18 mouse cellular contexts compared by ENCODE assay signal in genomic region chr16:46566020-46566581, GRCm38 (mm10).
DNase-seq lines count a peak whose midpoint lies in the region; ATAC-seq and TF ChIP-seq lines count a peak whose summit lies in the region.
"Had no signal": no experiment of that assay in that cellular context is flagged by ENCODE, and none has a peak within 500 bp of the region (broad histone marks: within the 10 kb centered on the region; RNA-seq: fewer than 3 reads in every experiment).

No protein-coding gene starts in this region.

- no peak for TF ChIP-seq EP300 in heart, adult 2 months (IDR thresholded peaks at IDR 0.05; ENCODE audit: insufficient read depth, low read depth, low read length)

- peak; percentile 6 to 16 for DNase-seq in left cerebral cortex, adult 18-20 months (ENCODE audit: low spot score in 2 of 2)
- DNase-seq in left cerebral cortex, adult 2 months (ENCODE audit: extremely low spot score in 1 of 2, low spot score in 2 of 2): no peak
- peak; percentile 5 for DNase-seq in right cerebral cortex, postnatal 14 days
- DNase-seq in right cerebral cortex, postnatal 25 days: no peak
- DNase-seq in adrenal gland, adult 8-10 months: peak; percentile 48
- DNase-seq in heart, adult 2 months: no peak
- DNase-seq: cerebellum, adult 11-12 months; kidney, adult 11 months; liver; lung, embryonic 14.5 days; thymus, postnatal 25 days had no signal

- no peaks in the 10 kb centered on the region for H3K36me3 ChIP-seq in heart, adult 2 months (ENCODE audit: control insufficient read depth, insufficient read depth, low read length)
- H3K36me3 ChIP-seq in intestine, postnatal 0 days (ENCODE audit: control insufficient read depth, insufficient read depth): no peaks in the 10 kb centered on the region
- H3K36me3 ChIP-seq: G1E; heart, embryonic 12.5 days had no signal

- no peaks in the 10 kb centered on the region for H3K4me1 ChIP-seq in heart, adult 2 months (ENCODE audit: control insufficient read depth, insufficient read depth, low read length)
- no peaks in the 10 kb centered on the region for H3K4me1 ChIP-seq in intestine, postnatal 0 days (replicated peaks; ENCODE audit: control insufficient read depth, insufficient read depth, low read length)
- H3K4me1 ChIP-seq: forebrain, embryonic 13.5 days; heart, embryonic 12.5 days had no signal

- no peak overlapping the region for H3K9ac ChIP-seq in heart, adult 2 months (ENCODE audit: low read depth, low read length)
- no peak overlapping the region for H3K9ac ChIP-seq in intestine, postnatal 0 days (ENCODE audit: low read depth, low read length)
- H3K9ac ChIP-seq: forebrain, embryonic 13.5 days; heart, embryonic 12.5 days; hindbrain, embryonic 14.5 days; lung, embryonic 14.5 days had no signal

- no peak for TF ChIP-seq CTCF in left cerebral cortex, adult 2 months (IDR thresholded peaks at IDR 0.05)
- TF ChIP-seq CTCF in heart, adult 2 months (IDR thresholded peaks at IDR 0.05): no peak
- TF ChIP-seq CTCF in intestine, postnatal 0 days (IDR thresholded peaks at IDR 0.05; ENCODE audit: low read depth): no peak

- TF ChIP-seq POLR2A in heart, adult 2 months (IDR thresholded peaks at IDR 0.05; ENCODE audit: insufficient read depth, low read depth, low read length): no peak

- H3K79me2 ChIP-seq in heart, adult 2 months (replicated peaks; ENCODE audit: control insufficient read depth, insufficient read depth, low read length): no peaks in the 10 kb centered on the region

- intact Hi-C loops in left cerebral cortex, adult 2 months (cut with DNase I): no loop called here
- intact Hi-C loops in heart, adult 2 months (cut with DNase I): no loop called here

- no peak overlapping the region for H3K4me2 ChIP-seq in intestine, postnatal 0 days (replicated peaks; ENCODE audit: low read depth)
- H3K4me2 ChIP-seq: forebrain, embryonic 13.5 days; heart, embryonic 12.5 days; hindbrain, embryonic 14.5 days; lung, embryonic 14.5 days had no signal

- no peaks in the 10 kb centered on the region for H3K9me3 ChIP-seq in intestine, postnatal 0 days (ENCODE audit: control insufficient read depth)
- H3K9me3 ChIP-seq: forebrain, embryonic 13.5 days; heart, embryonic 12.5 days had no signal

- no peaks in the 10 kb centered on the region for H3K27me3 ChIP-seq in heart, adult 2 months (ENCODE audit: control insufficient read depth, insufficient read depth, low read length)
- H3K27me3 ChIP-seq in intestine, postnatal 0 days (replicated peaks; ENCODE audit: control insufficient read depth, insufficient read depth, low read length): no peaks in the 10 kb centered on the region
- H3K27me3 ChIP-seq: forebrain, embryonic 13.5 days; heart, embryonic 12.5 days had no signal

- WGBS in heart, adult 2 months: 52% methylated on average over 4 of the region's 4 CpGs
- 65% methylated on average over 4 of the region's 4 CpGs for WGBS in intestine, postnatal 0 days

- no peak overlapping the region for H3K4me3 ChIP-seq in left cerebral cortex, adult 2 months
- no peak overlapping the region for H3K4me3 ChIP-seq in heart, adult 2 months
- H3K4me3 ChIP-seq in intestine, postnatal 0 days (ENCODE audit: low read depth, low read length): no peak overlapping the region
- H3K4me3 ChIP-seq: forebrain, embryonic 13.5 days; heart, embryonic 12.5 days had no signal

- H3K27ac ChIP-seq in left cerebral cortex, adult 2 months: no peak overlapping the region
- no peak overlapping the region for H3K27ac ChIP-seq in heart, adult 2 months
- H3K27ac ChIP-seq in intestine, postnatal 0 days (ENCODE audit: low read depth, low read length): no peak overlapping the region
- H3K27ac ChIP-seq: forebrain, embryonic 13.5 days; hindbrain, embryonic 14.5 days had no signal

- ATAC-seq in intestine, postnatal 0 days: no peak
- ATAC-seq: CD4-positive, CD25-positive, alpha-beta regulatory T cell, adult 4 months; forebrain, embryonic 13.5 days; midbrain, embryonic 16.5 days had no signal

Comparison
In these comparisons a context has a peak if more than half of its experiments do, and no peak if none do; other contexts are left out.
1. DNase-seq: peak in left cerebral cortex, adult 18-20 months (2 of 2), right cerebral cortex, postnatal 14 days (single experiment) and adrenal gland, adult 8-10 months (single experiment); none in left cerebral cortex, adult 2 months (0 of 2), right cerebral cortex, postnatal 25 days (single experiment) and heart, adult 2 months (0 of 2).